Mouse (Mus musculus) heart, embryonic 11.5 days (tissue): Measurements from ENCODE around the gene Igdcc3. TPM values are rescaled to one million over a fixed set of nuclear protein-coding genes. Genes with fewer than 3 reads are reported as not detected.

ENCODE experiments used
- ATAC-seq: fragments of 200-750 bp; cut with Nextera tagmentation; replicated peaks from 2 replicates; pipeline ENCODE4 v1.8.0; 2017; ENCODE audit warnings: moderate library complexity; ENCODE audit not compliant: insufficient number of reproducible peaks, low FRiP score, low TSS enrichment
- H3K27ac ChIP-seq: fragments of 300-500 bp; sonication (generic); 2 replicates; pipeline ENCODE4 v1.5.1; 2014; ENCODE audit warnings: mild to moderate bottlenecking, low read depth, low read length
- H3K27me3 ChIP-seq: fragments of 300-500 bp; sonication (generic); 2 replicates; pipeline ENCODE4 v1.6.1; 2014; ENCODE audit warnings: mild to moderate bottlenecking, low read length, mixed read lengths; ENCODE audit not compliant: control insufficient read depth, insufficient read depth
- H3K36me3 ChIP-seq: fragments of 300-500 bp; sonication (generic); 2 replicates; pipeline ENCODE4 v1.6.1; 2014; ENCODE audit warnings: mild to moderate bottlenecking, low read length, moderate library complexity, mixed read lengths; ENCODE audit not compliant: control insufficient read depth, insufficient read depth
- H3K4me1 ChIP-seq: fragments of 300-500 bp; sonication (generic); 2 replicates; pipeline ENCODE4 v1.6.1; 2014; ENCODE audit warnings: low read length; ENCODE audit not compliant: control insufficient read depth, insufficient read depth
- H3K4me2 ChIP-seq: fragments of 300-500 bp; sonication (generic); 2 replicates; pipeline ENCODE4 v1.6.1; 2014; ENCODE audit warnings: mild to moderate bottlenecking, moderate library complexity
- H3K4me3 ChIP-seq: fragments of 300-500 bp; sonication (generic); 2 replicates; pipeline ENCODE4 v1.5.1; 2014; ENCODE audit warnings: low read depth, low read length
- H3K9ac ChIP-seq: fragments of 300-500 bp; sonication (generic); 2 replicates; pipeline ENCODE4 v1.6.1; 2014; ENCODE audit warnings: mild to moderate bottlenecking, low read depth, low read length, moderate library complexity
- H3K9me3 ChIP-seq: fragments of 300-500 bp; sonication (generic); replicated peaks from 2 replicates; pipeline ENCODE4 v1.6.1; 2016; ENCODE audit warnings: low read length; ENCODE audit not compliant: control insufficient read depth
- WGBS: fragments of 180-500 bp; shearing (Covaris S2); extraction: QIAGEN DNeasy Blood & Tissue Kit; methylation state at CpG from one replicate; pipeline ENCODE4 v1.1.7; 2014; ENCODE audit not compliant: insufficient replicate concordance; 5-methylcytosine and 5-hydroxymethylcytosine counted together
- polyA plus RNA-seq: library from polyadenylated mRNA; unstranded; fragments of >200 nt; fragmentation: Nextera tagmentation; extraction: Ambion mirVana; gene quantifications from 2 replicates; pipeline ENCODE4 v1.2.1, GENCODE M21; 2014

The Igdcc3 gene
- polyA plus RNA-seq, 1 experiment from 2014 or later = 6.3 TPM

DNA sequence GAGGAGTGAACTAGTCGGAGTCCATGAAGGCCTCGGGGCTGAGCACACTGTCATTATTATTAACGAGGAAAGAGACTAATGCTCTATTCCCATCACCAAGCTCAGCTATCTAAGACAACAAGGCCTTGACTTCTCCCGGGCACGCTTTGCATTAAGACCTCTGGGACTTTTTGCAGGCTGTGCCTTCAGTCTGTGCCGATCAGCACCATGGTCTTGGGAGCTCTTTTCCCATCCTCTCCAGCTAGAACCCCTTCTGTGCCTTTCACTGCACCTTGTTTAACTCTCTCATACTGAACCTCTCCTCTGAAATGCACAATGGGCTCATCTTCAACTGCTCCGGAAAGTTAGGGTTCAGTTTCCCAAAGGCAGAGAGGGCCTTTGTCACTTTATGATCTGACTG is 49.3 kb downstream of the Igdcc3 start:
- H3K4me2 ChIP-seq = no peak overlapping the region
- peaks cover 18% of the 10 kb centered on the region for H3K4me1 ChIP-seq
- no peak overlapping the region for H3K9ac ChIP-seq
- H3K9me3 ChIP-seq = no peaks in the 10 kb centered on the region
- H3K4me3 ChIP-seq = no peak overlapping the region
- H3K27ac ChIP-seq = no peak overlapping the region
- 69% methylated on average over 7 of the region's 7 CpGs for WGBS
- H3K27me3 ChIP-seq = no peaks in the 10 kb centered on the region
- no peaks in the 10 kb centered on the region for H3K36me3 ChIP-seq
- ATAC-seq = no peak

DNA sequence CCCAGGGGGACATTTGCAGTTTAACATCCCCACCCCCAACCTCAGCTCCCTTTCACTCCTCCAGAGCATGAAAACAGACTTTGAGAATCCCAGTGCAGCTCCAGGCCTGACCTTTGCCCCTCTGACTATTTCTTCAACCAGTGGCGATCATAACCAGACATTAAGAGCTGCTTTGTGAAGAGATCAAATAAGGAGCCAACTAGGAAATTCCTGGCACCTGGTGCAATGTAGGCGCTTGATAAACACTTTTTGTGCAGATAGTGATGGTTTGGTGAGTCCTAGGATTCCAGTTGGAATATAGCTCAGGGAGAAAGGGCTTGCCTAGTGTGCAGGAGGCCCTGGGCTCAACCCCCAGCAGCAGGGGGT is 50.4 kb downstream of the Igdcc3 start:
- 46% methylated on average over 2 of the region's 2 CpGs for WGBS
- Histone ChIP-seq H3K4me3 (no peak overlapping the region), H3K4me1 (peaks cover 27% of the 10 kb centered on the region), H3K36me3 (no peaks in the 10 kb centered on the region), H3K27ac (no peak overlapping the region), H3K27me3 (no peaks in the 10 kb centered on the region), H3K4me2 (no peak overlapping the region), H3K9me3 (no peaks in the 10 kb centered on the region), H3K9ac (no peak overlapping the region)
- ATAC-seq = no peak

DNA sequence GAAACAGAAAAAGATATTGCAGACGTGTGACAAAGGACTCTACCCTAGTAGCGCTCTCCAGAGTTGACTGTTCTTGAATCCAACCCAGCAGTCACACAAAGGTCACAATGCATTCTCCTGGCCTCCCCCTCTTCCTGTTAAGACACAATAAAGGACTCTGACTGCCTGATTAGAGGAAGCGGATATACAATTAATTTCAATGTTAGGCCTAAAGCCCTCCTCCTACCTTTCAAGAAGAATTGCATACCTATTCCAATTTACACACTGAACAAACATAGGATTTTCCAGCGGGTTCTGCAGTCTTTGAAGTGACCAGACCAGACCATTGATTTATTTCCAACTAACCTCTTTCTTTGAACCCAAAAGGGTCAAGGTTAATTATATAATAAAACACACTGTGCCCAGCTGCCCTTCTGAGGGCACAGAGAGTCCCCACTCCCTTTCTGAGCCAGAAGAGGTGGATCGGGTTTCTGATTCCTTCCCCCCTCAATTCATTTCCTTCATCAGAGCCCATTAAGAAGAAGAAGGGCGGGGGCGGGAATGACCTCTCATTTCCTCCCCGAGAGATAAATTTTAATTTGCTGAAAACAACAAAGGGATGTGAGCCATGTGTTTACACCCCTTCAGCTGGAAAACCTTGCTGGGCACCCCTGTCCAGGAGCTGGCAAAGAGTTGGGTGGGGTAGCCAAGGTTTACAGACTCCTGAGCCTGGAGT is 50.9 kb downstream of the Igdcc3 start:
- no peak overlapping the region for H3K27ac ChIP-seq
- H3K4me1 ChIP-seq = peaks cover 27% of the 10 kb centered on the region
- no peaks in the 10 kb centered on the region for H3K36me3 ChIP-seq
- no peak for ATAC-seq
- no peaks in the 10 kb centered on the region for H3K27me3 ChIP-seq
- no peak overlapping the region for H3K9ac ChIP-seq
- H3K4me2 ChIP-seq = no peak overlapping the region
- H3K9me3 ChIP-seq = no peaks in the 10 kb centered on the region
- no peak overlapping the region for H3K4me3 ChIP-seq
- 51% methylated on average over 8 of the region's 8 CpGs for WGBS

DNA sequence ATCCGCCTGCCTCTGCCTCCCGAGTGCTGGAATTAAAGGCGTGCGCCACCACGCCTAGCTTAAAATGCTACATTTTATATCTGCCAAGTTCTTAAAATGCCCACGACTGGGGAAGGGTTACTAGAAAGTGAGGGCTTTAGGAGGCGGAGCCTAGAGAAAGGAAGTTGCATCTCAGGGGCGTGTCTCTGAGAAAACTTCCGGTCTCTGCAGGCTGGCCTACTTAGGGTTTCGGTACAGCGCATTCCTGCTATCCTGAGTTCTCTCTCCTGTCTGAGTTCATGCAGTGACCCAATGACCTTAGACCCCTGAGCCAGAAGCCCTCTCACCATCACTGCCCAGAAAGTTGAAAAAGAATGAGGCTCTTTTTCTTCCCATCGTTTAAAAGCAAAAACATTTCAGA is 52.2 kb downstream of the Igdcc3 start:
- Histone ChIP-seq H3K4me2 (peak overlapping the region; percentile 19; the same call in 1 of the 2 replicates), H3K9me3 (no peaks in the 10 kb centered on the region), H3K4me1 (peaks cover 29% of the 10 kb centered on the region), H3K4me3 (no peak overlapping the region), H3K9ac (no peak overlapping the region), H3K27me3 (no peaks in the 10 kb centered on the region), H3K36me3 (no peaks in the 10 kb centered on the region), H3K27ac (no peak overlapping the region)
- WGBS = 65% methylated on average over 12 of the region's 12 CpGs
- no peak for ATAC-seq

GRCm38 (mm10) chr9:65195053-65195452 is 54.1 kb downstream of the Igdcc3 start, which contains the start of gene Parp16:
Parp16 (plus strand) TSS chr9:65195353.
- H3K4me1 ChIP-seq = peaks cover 29% of the 10 kb centered on the region
- 69% methylated on average over 4 of the region's 4 CpGs for WGBS
- ATAC-seq = no peak
- no peaks in the 10 kb centered on the region for H3K27me3 ChIP-seq
- no peaks in the 10 kb centered on the region for H3K36me3 ChIP-seq
- no peaks in the 10 kb centered on the region for H3K9me3 ChIP-seq
- no peak within 1 kb of the TSS for H3K4me3 ChIP-seq
- H3K27ac ChIP-seq = peak within 1 kb of the TSS; percentile 93
- peak within 1 kb of the TSS; percentile 45 for H3K4me2 ChIP-seq
- H3K9ac ChIP-seq = peak within 1 kb of the TSS; percentile 70

- Histone ChIP-seq H3K4me3 (no peak overlapping the region), H3K4me2 (peak overlapping the region; percentile 45), H3K9ac (peak overlapping the region; percentile 70), H3K4me1 (peaks cover 29% of the 10 kb centered on the region), H3K9me3 (no peaks in the 10 kb centered on the region), H3K27ac (peak overlapping the region; percentile 93), H3K27me3 (no peaks in the 10 kb centered on the region), H3K36me3 (no peaks in the 10 kb centered on the region)
- no peak for ATAC-seq
- 19% methylated on average over 8 of the region's 8 CpGs for WGBS
Measured at GRCm38 (mm10) chr9:65195621-65195981, 54.6 kb downstream of the Igdcc3 start.

DNA sequence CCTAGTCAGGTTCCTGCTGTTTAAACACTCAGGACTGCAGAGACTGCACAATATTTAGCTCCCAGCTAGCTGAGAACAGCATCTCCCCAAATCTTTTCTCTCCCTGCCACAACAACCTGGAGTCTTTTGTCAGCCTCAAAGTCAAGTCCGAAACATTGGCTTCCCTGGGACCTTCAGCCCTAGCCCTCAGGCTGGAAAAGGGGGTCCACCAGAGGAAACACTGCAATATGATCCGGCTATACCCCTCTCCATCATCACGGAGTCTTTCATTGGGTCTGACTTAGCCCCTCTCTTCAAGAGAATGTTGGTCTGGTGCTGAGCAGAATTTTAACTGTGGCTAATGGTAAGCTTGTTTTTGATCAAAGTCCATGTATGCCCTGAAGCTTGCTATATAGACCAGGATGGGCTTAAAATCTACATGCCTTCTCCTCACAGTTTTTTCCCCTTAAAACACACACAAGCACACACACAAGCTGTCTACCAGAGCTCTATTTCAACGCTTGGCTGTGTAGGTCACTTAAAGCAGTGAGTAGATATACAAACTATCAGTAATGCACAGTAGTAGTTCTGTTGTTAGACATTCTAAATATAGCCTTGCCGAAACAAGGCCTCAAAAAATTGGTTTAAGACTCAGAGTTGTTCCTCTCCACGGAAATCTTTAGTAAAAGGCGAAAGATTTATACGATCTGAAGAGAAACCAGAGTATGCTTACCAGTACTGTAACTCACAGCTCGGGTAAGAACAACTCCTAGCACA is 55.2 kb downstream of the Igdcc3 start:
- Histone ChIP-seq H3K36me3 (no peaks in the 10 kb centered on the region), H3K4me3 (no peak overlapping the region; the same call in 1 of the 2 replicates), H3K27ac (peak overlapping the region; percentile 93), H3K27me3 (no peaks in the 10 kb centered on the region), H3K4me1 (peaks cover 29% of the 10 kb centered on the region), H3K9ac (peak overlapping the region; percentile 70), H3K9me3 (no peaks in the 10 kb centered on the region), H3K4me2 (peak overlapping the region; percentile 45)
- ATAC-seq = peak; percentile 79
- WGBS = 5% methylated on average over 9 of the region's 9 CpGs

- H3K27me3 ChIP-seq = no peaks in the 10 kb centered on the region
- peak overlapping the region; percentile 70; the same call in 1 of the 2 replicates for H3K9ac ChIP-seq
- no peak overlapping the region; the same call in 1 of the 2 replicates for H3K4me3 ChIP-seq
- H3K36me3 ChIP-seq = no peaks in the 10 kb centered on the region
- WGBS = 17% methylated on average over 26 of the region's 26 CpGs
- H3K4me1 ChIP-seq = peaks cover 24% of the 10 kb centered on the region
- H3K4me2 ChIP-seq = peak overlapping the region; percentile 30; the same call in 1 of the 2 replicates
- no peaks in the 10 kb centered on the region for H3K9me3 ChIP-seq
- peak; percentile 72 for ATAC-seq
- peak overlapping the region; percentile 93 for H3K27ac ChIP-seq
Measured at GRCm38 (mm10) chr9:65196738-65197569, 56.0 kb downstream of the Igdcc3 start.
